ENCODE assay signal across 13 mouse cellular contexts in the genomic region with DNA sequence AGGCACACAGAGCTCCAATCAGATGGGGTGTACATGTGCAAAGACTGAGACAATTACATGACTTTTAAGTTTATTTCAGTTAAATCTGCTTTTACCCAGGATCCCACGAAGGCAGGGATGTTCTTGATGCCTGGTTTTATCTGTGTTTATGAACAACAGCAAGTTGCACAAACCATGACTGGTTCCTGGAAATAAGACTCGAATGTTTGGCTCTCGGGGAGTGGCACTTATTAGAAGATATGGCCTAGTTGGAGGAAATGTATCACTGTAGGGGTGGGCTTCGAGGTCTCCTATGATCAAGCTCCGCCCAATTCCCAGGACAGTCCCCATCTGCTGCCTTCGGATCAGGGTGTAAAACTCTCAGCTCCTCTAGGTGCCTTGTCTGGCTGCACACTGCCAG. TPM values are rescaled to one million over a fixed set of nuclear protein-coding genes. Genes with fewer than 3 reads are reported as not detected.
DNase-seq lines count a peak whose midpoint lies in the region; ATAC-seq and TF ChIP-seq lines count a peak whose summit lies in the region.
"Had no signal": no experiment of that assay in that cellular context is flagged by ENCODE, and none has a peak within 500 bp of the region (broad histone marks: within the 10 kb centered on the region; RNA-seq: fewer than 3 reads in every experiment).

No protein-coding gene starts in this region.

- H3K9ac ChIP-seq in heart, embryonic 12.5 days: no peak overlapping the region
- H3K9ac ChIP-seq in liver, postnatal 0 days (replicated peaks): no peak overlapping the region
- no peak overlapping the region for H3K9ac ChIP-seq in stomach, postnatal 0 days (ENCODE audit: low read length)

- intact Hi-C loops in heart, postnatal 36 days (cut with DNase I): no loop called here

- no peak for ATAC-seq in heart, embryonic 12.5 days (ENCODE audit: insufficient number of reproducible peaks, low FRiP score)
- ATAC-seq in liver, postnatal 0 days: peak; percentile 17; the same call in 1 of the 2 replicates
- ATAC-seq in stomach, postnatal 0 days (ENCODE audit: low FRiP score, low TSS enrichment): 0 out of 2 replicates have a peak, but pooled peaks have one; percentile 13

- no peaks in the 10 kb centered on the region for H3K27me3 ChIP-seq in heart, embryonic 12.5 days (replicated peaks)
- H3K27me3 ChIP-seq in liver, postnatal 0 days (ENCODE audit: insufficient read depth, low read length): no peaks in the 10 kb centered on the region
- no peaks in the 10 kb centered on the region for H3K27me3 ChIP-seq in stomach, postnatal 0 days (ENCODE audit: control insufficient read depth, insufficient read depth, low read length)

- DNase-seq in heart, postnatal 36 days: no peak
- peak; percentile 24 for DNase-seq in retina, postnatal 1 day
- DNase-seq in retina, embryonic 14.5 days (ENCODE audit: low spot score): no peak
- DNase-seq in liver, postnatal 0 days: no peak
- no peak for DNase-seq in stomach, postnatal 0 days (ENCODE audit: low spot score)
- DNase-seq in cerebellum, adult 11-12 months: no peak
- no peak for DNase-seq in frontal cortex, postnatal 14 days (ENCODE audit: low spot score in 2 of 2)
- DNase-seq: adrenal gland, postnatal 14 days; cerebellum, postnatal 10 days; kidney, adult 2 months; kidney, postnatal 36 days; thymus, postnatal 14 days had no signal

- H3K27ac ChIP-seq in heart, embryonic 12.5 days (ENCODE audit: poor library complexity, severe bottlenecking): peak overlapping the region; percentile 64
- H3K27ac ChIP-seq in liver, postnatal 0 days (ENCODE audit: low read depth): 0 out of 2 replicates have a peak overlapping the region, but pooled peaks have one; percentile 35
- no peak overlapping the region for H3K27ac ChIP-seq in stomach, postnatal 0 days (replicated peaks)

- WGBS in heart, embryonic 12.5 days: 42% methylated on average over 6 of the region's 6 CpGs
- WGBS in liver, postnatal 0 days (ENCODE audit: insufficient replicate concordance): 46% methylated on average over 6 of the region's 6 CpGs
- WGBS in stomach, postnatal 0 days: 59% methylated on average over 6 of the region's 6 CpGs

- peaks cover 30% of the 10 kb centered on the region for H3K36me3 ChIP-seq in heart, embryonic 12.5 days
- H3K36me3 ChIP-seq in liver, postnatal 0 days (replicated peaks; ENCODE audit: insufficient read depth, low read length): peaks cover 19% of the 10 kb centered on the region; the same call in 1 of the 2 replicates
- no peaks in the 10 kb centered on the region for H3K36me3 ChIP-seq in stomach, postnatal 0 days (ENCODE audit: control insufficient read depth, insufficient read depth, low read length)

- no peak for TF ChIP-seq EP300 in liver, postnatal 0 days (IDR thresholded peaks at IDR 0.05; ENCODE audit: low read depth)
- TF ChIP-seq EP300 in stomach, postnatal 0 days (optimal IDR thresholded peaks at IDR 0.05): no peak

- no peak overlapping the region for H3K4me3 ChIP-seq in heart, embryonic 12.5 days
- H3K4me3 ChIP-seq in liver, postnatal 0 days (ENCODE audit: low read depth, low read length): no peak overlapping the region
- no peak overlapping the region for H3K4me3 ChIP-seq in stomach, postnatal 0 days (ENCODE audit: low read depth, low read length)

- H3K4me1 ChIP-seq in heart, embryonic 12.5 days (replicated peaks): peaks cover 34% of the 10 kb centered on the region
- H3K4me1 ChIP-seq in liver, postnatal 0 days (ENCODE audit: insufficient read depth): peaks cover 20% of the 10 kb centered on the region
- no peaks in the 10 kb centered on the region for H3K4me1 ChIP-seq in stomach, postnatal 0 days (replicated peaks; ENCODE audit: control insufficient read depth, insufficient read depth)

- no peak for TF ChIP-seq CTCF in liver, postnatal 0 days (IDR thresholded peaks at IDR 0.05; ENCODE audit: low read depth)
- no peak for TF ChIP-seq CTCF in stomach, postnatal 0 days (IDR thresholded peaks at IDR 0.05; ENCODE audit: low read depth)

- no peak overlapping the region for H3K4me2 ChIP-seq in heart, embryonic 12.5 days
- H3K4me2 ChIP-seq in liver, postnatal 0 days (ENCODE audit: low read depth, low read length): no peak overlapping the region
- no peak overlapping the region for H3K4me2 ChIP-seq in stomach, postnatal 0 days (replicated peaks; ENCODE audit: low read depth)

- H3K9me3 ChIP-seq in heart, embryonic 12.5 days (replicated peaks): no peaks in the 10 kb centered on the region
- no peaks in the 10 kb centered on the region for H3K9me3 ChIP-seq in liver, postnatal 0 days (ENCODE audit: low read length)
- no peaks in the 10 kb centered on the region for H3K9me3 ChIP-seq in stomach, postnatal 0 days (ENCODE audit: control insufficient read depth, low read length)

RNA-seq across cellular contexts. Expression of gene Vat1, which starts 20.1 kb away (rescaled TPM):
- 39.3 and 40.4 TPM in 2 replicates for polyA plus RNA-seq in heart, embryonic 12.5 days (2016; fragmentation: Nextera tagmentation; extraction: Ambion mirVana)
- total RNA-seq in heart, postnatal 36 days (2021): 10 to 100 TPM; 22.0 to 24.9 TPM
- 8.3 and 8.4 TPM in 2 replicates for polyA plus RNA-seq in liver, postnatal 0 days (2015; fragmentation: Nextera tagmentation; extraction: Ambion mirVana)
- polyA plus RNA-seq in stomach, postnatal 0 days (2015; fragmentation: Nextera tagmentation; extraction: Ambion mirVana): 63.4 and 71.1 TPM in 2 replicates

RNA-seq across cellular contexts. Expression of gene Rnd2, which starts 21.3 kb away (rescaled TPM):
- 30.5 and 31.9 TPM in 2 replicates for polyA plus RNA-seq in heart, embryonic 12.5 days (2016; fragmentation: Nextera tagmentation; extraction: Ambion mirVana)
- 1 to 10 TPM; 5.6 to 6.2 TPM for total RNA-seq in heart, postnatal 36 days (2021)
- polyA plus RNA-seq in liver, postnatal 0 days (2015; fragmentation: Nextera tagmentation; extraction: Ambion mirVana): 1.9 and 2.0 TPM in 2 replicates
- 15.3 and 16.1 TPM in 2 replicates for polyA plus RNA-seq in stomach, postnatal 0 days (2015; fragmentation: Nextera tagmentation; extraction: Ambion mirVana)

RNA-seq across cellular contexts. Expression of gene Ifi35, which starts 37.9 kb away (rescaled TPM):
- 11.5 and 12.3 TPM in 2 replicates for polyA plus RNA-seq in heart, embryonic 12.5 days (2016; fragmentation: Nextera tagmentation; extraction: Ambion mirVana)
- total RNA-seq in heart, postnatal 36 days (2021): 10 to 100 TPM; 13.3 to 15.6 TPM
- 27.2 and 28.2 TPM in 2 replicates for polyA plus RNA-seq in liver, postnatal 0 days (2015; fragmentation: Nextera tagmentation; extraction: Ambion mirVana)
- polyA plus RNA-seq in stomach, postnatal 0 days (2015; fragmentation: Nextera tagmentation; extraction: Ambion mirVana): 37.4 and 37.5 TPM in 2 replicates

RNA-seq across cellular contexts. Expression of gene Rpl27, which starts 44.0 kb away (rescaled TPM):
- polyA plus RNA-seq in heart, embryonic 12.5 days (2016; fragmentation: Nextera tagmentation; extraction: Ambion mirVana): 247 and 258 TPM in 2 replicates
- total RNA-seq in heart, postnatal 36 days (2021): 10 to 100 TPM; 48.2 to 52.4 TPM
- 205 and 213 TPM in 2 replicates for polyA plus RNA-seq in liver, postnatal 0 days (2015; fragmentation: Nextera tagmentation; extraction: Ambion mirVana)
- 317 and 371 TPM in 2 replicates for polyA plus RNA-seq in stomach, postnatal 0 days (2015; fragmentation: Nextera tagmentation; extraction: Ambion mirVana)
